Mouse (Mus musculus) stomach, embryonic 14.5 days (tissue): ENCODE measurements around the gene Ppp3r2. TPM values are rescaled to one million over a fixed set of nuclear protein-coding genes. Genes with fewer than 3 reads are reported as not detected.

Experiments used
- ATAC-seq: fragments of 200-750 bp; cut with Nextera tagmentation; 2 replicates; pipeline ENCODE4 v1.8.0; 2017; ENCODE audit warnings: low read depth, moderate TSS enrichment; ENCODE audit not compliant: insufficient number of reproducible peaks, insufficient read depth, low FRiP score
- H3K27ac ChIP-seq: fragments of 300-500 bp; sonication (generic); 2 replicates; pipeline ENCODE4 v1.5.1; 2014; ENCODE audit warnings: mild to moderate bottlenecking, low read length, moderate library complexity, mixed read lengths
- H3K27me3 ChIP-seq: fragments of 300-500 bp; sonication (generic); 2 replicates; pipeline ENCODE4 v1.6.1; 2014; ENCODE audit warnings: low read length, control low read depth, mixed read lengths; ENCODE audit not compliant: control insufficient read depth, insufficient read depth
- H3K36me3 ChIP-seq: fragments of 300-500 bp; sonication (generic); 2 replicates; pipeline ENCODE4 v1.6.1; 2014; ENCODE audit warnings: mild to moderate bottlenecking, control low read depth, low read length, moderate library complexity, mixed read lengths; ENCODE audit not compliant: control insufficient read depth, insufficient read depth
- H3K4me1 ChIP-seq: fragments of 300-500 bp; sonication (generic); 2 replicates; pipeline ENCODE4 v1.6.1; 2014; ENCODE audit warnings: low read length, control low read depth, mixed read lengths; ENCODE audit not compliant: control insufficient read depth, insufficient read depth
- H3K4me2 ChIP-seq: fragments of 300-500 bp; sonication (generic); replicated peaks from 2 replicates; pipeline ENCODE4 v1.6.1; 2014; ENCODE audit warnings: low read depth, low read length, control low read depth
- H3K4me3 ChIP-seq: fragments of 300-500 bp; sonication (generic); 2 replicates; pipeline ENCODE4 v1.5.1; 2014; ENCODE audit warnings: low read depth, low read length, control low read depth
- H3K9ac ChIP-seq: fragments of 300-500 bp; sonication (generic); replicated peaks from 2 replicates; pipeline ENCODE4 v1.6.1; 2014; ENCODE audit warnings: low read depth, mild to moderate bottlenecking, control low read depth, low read length, moderate library complexity, mixed read lengths
- H3K9me3 ChIP-seq: fragments of 300-500 bp; sonication (generic); 2 replicates; pipeline ENCODE4 v1.6.1; 2016; ENCODE audit warnings: low read depth, low read length, control low read depth; ENCODE audit not compliant: control insufficient read depth
- WGBS: fragments of 180-500 bp; shearing (Covaris S2); extraction: QIAGEN DNeasy Blood & Tissue Kit; methylation state at CpG from one replicate; pipeline ENCODE4 v1.1.7; 2014; 5-methylcytosine and 5-hydroxymethylcytosine counted together
- polyA plus RNA-seq: library from polyadenylated mRNA; unstranded; fragments of >200 nt; fragmentation: Nextera tagmentation; extraction: Ambion mirVana; gene quantifications from 2 replicates; pipeline ENCODE4 v1.2.1, GENCODE M21; 2014

The Ppp3r2 gene
- polyA plus RNA-seq, 1 experiment from 2014 or later = 0.13 TPM

- WGBS = 79% methylated on average over 5 of the region's 5 CpGs
- no peak overlapping the region for H3K4me2 ChIP-seq
- no peaks in the 10 kb centered on the region for H3K9me3 ChIP-seq
- H3K4me3 ChIP-seq = no peak overlapping the region
- no peak overlapping the region for H3K9ac ChIP-seq
- no peaks in the 10 kb centered on the region for H3K36me3 ChIP-seq
- no peak for ATAC-seq
- H3K4me1 ChIP-seq = 0 out of 2 replicates have a peak, but pooled peaks cover 3% of the 10 kb centered on the region
- H3K27me3 ChIP-seq = no peaks in the 10 kb centered on the region
- no peak overlapping the region for H3K27ac ChIP-seq
Measured at GRCm38 (mm10) chr4:49628941-49629340, 52.9 kb downstream of the Ppp3r2 start.

Other genes starting within 250 kb of the Ppp3r2 start
- 0.42 and 0.86 TPM in 2 replicates for gene Acnat1, start 208.1 kb downstream of the Ppp3r2 start, polyA plus RNA-seq
- 0.20 TPM in 1 of 2 replicates, not detected in the other for gene Baat, start 175.5 kb downstream of the Ppp3r2 start, polyA plus RNA-seq
- gene Mrpl50, start 160.9 kb downstream of the Ppp3r2 start, polyA plus RNA-seq = 91.4 and 93.6 TPM in 2 replicates
- gene Zfp189, start 160.8 kb downstream of the Ppp3r2 start, polyA plus RNA-seq = 7.1 and 8.7 TPM in 2 replicates
- gene Aldob, start 132.5 kb downstream of the Ppp3r2 start, polyA plus RNA-seq = 2.6 and 2.7 TPM in 2 replicates
- 29.6 and 30.1 TPM in 2 replicates for gene Tmem246, start 84.1 kb downstream of the Ppp3r2 start, polyA plus RNA-seq
- gene Rnf20, start 50.0 kb downstream of the Ppp3r2 start, polyA plus RNA-seq = 48.6 and 59.6 TPM in 2 replicates
- 2.1 TPM in 2 replicates for gene Grin3a, start 163.7 kb upstream of the Ppp3r2 start, polyA plus RNA-seq